Mouse (Mus musculus): ENCODE results near the gene Ppil1.

The Ppil1 gene

DNA sequence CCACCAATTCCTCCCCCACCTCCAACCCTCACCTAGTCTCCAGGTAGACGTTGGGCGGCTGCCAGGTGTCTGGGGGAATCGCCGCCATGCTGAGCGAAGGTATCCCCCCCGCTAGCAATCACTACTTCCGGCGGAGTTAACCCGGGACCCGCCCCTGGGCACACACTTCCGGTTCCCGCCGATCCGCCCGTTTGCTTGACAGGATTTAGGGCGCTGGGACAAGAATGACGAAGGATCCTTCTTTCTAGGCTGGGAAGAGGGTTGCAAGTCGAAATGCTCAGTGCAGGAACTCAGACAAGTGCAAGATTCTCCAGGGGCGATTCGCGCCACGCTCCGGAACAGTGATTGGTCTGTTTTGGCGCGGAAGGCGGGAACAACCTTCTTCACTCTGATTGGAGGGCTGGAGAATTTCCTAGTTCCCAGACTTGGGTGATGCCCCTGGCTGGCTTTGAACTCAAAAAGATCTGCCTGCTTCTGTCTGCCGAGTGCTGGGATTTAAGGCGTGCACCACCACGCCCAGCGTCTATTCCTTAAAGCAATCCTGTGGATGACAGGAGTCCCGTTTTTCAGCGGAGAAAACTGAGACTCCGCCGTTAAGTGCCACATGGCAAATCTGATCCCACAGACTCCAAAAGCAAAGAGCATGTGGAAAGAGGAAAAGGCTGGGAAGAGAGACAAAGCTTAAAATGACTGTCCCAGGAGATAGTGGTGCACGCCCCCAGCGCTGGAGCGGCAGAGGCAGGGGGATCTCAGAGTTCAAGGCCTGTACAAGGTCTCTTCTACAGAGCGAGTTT lies at the start of gene Ppil1:
Gene Ppil1, minus strand, starts transcription at position 347 of the 794 bp plus-strand sequence.
- peak; percentile 87 for DNase-seq

DNA sequence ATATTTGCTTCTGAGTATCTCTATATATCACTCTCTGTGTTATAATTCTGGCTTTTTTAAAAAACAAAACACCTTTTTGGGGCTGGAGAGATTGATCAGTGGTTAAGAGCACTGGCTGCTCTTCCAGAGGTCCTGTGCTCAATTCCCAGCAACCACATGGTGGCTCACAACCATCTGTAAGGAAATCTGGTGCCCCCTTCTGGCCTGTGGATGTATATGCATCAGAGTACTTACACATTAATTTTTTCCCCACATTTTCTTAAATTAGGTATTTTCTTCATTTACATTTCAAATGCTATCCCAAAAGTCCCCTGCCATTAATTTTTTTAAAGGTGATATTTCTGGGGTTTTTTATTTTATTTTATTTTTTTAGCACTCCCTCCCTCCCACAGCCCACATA lies 49.3 kb upstream of the Ppil1 start:
- DNase-seq = no peak

DNA sequence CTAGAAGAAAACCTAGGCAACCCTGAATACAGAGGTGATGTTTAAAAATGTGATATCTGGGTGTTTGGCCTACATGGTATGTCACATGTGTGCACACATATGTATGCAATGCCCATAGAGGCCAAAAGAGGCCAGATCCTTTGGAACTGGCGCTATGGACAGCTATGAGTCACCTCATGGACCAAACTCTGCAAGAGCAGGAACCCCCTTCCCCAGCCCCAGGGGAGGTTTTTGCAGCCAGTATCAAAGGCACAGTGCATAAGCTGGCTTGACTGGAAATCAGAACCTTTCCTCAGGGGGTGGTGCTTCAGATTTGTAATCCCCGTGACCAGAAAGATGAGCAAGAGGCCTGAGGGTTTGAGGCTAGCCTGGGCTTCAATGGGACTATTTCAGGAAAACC lies 48.1 kb upstream of the Ppil1 start:
- no peak for DNase-seq

DNA sequence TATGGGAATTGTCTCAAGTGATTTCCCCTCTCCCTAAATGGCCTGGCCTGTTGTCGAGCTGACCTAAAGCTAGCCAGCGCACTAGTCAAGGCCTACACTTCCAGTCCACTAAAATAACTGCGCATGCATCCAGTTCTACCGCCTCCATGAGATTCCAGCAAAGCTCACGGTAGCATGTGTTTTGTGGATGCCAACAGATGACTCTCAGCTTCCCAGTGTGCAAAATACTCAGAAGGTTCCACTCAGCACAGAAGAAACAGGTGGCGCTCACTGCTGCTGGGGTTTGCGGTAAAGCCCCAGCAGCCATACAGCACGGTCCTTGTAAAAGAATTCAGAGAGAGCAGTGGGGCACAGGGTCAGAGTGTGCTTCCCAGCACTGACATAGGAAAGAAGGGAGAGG lies 47.6 kb upstream of the Ppil1 start:
- no peak for DNase-seq

DNA sequence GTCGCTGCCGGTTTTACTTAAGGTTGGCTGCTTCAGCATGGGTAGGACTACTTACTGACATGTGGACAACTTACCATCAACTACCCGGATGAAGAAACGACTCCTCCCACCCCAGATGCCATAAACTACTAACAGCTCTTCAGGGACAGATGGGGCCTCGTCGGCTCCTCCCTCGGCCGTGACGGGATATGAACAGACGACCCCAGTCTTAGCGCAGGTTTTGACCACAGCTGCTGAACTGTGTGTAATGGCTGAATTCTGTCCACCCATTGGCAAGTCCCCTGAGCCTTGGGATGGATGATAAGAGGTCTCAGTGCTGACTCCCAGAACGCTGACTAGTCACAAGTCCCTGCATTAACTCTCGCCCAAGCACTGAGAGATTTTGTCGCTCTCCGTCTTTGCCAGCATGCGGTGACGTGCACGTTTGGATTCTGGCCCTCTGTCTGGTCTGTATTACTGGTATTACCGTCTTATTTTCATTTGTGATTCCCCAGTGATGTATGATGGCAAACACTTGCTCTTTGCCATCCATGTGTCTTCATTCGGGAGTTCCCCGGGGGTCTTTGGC lies 46.2 kb upstream of the Ppil1 start:
- DNase-seq = no peak

DNA sequence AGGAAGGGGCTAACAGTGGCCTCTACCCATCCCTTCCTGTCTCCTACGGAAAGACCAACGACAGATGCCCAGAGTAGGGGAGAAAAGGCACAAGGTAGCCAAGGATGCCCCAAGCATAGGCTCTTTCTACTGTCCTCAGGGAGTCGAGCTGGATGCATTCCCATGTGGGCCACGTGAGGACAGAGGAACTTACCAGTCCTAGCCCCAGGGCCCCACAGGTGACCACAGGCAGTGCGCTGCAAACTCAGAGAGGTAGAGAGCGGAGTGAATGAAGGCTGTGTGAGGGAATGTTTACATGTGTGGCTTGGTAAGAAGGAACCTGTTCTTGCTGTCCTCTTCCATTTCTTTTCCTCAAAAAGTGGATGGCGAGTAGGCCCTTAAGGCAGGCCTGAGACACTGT lies 41.9 kb upstream of the Ppil1 start:
- no peak for DNase-seq

DNA sequence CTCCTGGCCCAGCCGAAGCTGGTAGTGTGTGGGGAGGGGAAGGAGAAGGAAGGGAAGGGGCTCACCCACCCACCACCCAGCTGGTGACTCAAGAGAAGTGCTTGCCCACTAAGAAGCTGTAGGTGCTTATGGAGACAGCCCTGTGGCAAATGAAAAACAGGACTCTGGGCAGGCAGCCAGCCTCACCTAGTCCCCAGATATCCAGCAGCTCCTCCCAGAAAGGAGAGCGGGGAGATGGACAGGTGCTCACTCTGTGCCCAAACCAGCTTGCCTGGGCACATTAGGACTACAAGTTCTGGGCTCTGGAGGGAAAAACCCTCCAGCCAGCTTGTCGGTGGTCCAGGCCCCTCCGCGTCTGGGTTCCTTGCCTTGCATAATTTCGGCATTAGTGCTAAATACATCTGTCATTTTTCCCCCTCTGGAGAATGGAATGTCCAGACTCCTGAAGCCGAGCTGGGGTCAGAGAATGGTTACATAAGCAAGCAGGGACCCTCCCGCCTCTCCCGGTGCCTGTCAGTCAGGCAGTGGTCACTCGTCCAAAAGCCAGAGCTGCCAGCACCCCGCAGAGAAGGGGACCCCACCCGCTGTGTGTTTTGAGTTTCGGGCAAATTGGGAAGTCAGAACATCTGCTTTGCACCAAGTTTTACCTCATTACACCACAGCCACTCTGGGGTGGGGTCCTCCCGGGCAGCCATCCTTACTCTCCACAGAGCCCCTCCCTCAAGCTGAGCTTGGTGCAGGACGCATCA lies 41.2 kb upstream of the Ppil1 start:
- peak; percentile 39 for DNase-seq

DNA sequence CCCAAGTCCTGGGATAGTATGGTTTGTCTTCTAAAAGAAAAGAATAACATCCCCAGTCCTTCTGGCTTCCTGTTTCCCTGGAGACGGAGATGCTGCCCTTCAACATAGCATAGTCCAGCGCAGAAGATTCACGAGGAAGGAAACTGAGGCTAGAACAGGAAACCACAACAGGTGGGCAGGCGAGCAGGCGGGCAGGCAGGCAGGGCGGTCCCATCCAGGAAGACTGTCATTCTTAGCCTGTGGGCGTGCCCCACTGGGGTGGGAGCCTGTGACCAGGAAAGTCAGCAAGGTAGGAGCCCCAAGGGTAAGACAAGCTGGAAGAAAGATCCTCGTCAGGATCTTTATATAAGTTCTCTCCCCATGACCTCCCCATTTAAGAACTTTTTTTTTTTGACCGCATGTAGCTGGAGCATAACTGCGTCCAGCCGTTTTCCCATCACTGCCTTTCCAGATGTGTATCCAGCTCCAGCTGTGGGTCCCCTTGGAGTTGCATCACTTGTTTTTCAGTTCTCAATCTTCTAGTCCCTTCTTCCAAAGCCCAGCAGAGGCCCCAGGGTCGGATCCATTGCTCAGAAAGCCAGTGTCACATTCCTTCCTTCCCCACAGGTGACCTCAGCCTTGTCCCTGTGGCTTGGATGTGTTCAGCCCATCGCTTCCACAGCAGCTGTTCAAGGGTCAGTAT lies 40.5 kb upstream of the Ppil1 start:
- DNase-seq = no peak

DNA sequence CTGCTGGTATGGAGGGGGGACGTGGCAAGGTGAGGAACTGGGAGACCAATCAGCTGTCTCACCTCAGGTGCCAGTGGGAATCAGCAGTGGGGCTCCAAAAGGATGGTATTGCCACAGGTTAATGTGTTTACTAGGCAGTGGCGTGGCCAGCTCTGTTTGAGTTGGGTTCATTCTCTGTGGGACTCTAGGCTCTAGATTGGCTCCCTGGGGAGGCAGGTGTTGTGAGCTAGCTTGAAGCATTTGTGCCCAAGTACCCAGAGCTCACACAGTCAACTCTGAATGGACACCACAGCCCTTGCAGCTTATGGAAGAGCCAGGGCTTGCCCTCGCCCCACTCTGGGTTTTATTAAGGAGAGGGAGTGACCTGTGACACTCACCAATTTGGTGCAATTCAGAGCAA lies 39.9 kb upstream of the Ppil1 start:
- no peak for DNase-seq

DNA sequence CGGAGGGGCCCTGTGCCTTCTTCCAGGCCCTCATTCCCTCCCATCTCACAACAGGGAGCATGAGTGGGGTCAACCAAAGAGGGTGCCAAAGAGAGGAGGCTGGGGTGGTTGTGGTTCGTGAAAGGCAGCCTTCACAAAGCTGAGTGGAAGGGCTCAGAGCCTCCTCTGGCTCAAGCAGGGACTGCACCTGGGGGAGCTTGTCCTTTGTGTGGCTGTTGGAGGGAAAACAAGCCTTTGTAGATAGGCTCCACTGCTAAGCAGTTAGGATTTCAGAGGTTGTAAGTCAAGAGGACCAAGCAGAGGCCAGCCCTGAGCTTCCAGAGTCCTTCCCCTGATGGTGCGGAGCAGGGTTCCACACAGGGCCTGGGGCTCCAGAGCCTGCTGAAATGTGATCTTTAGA lies 39.1 kb upstream of the Ppil1 start:
- no peak for DNase-seq

DNA sequence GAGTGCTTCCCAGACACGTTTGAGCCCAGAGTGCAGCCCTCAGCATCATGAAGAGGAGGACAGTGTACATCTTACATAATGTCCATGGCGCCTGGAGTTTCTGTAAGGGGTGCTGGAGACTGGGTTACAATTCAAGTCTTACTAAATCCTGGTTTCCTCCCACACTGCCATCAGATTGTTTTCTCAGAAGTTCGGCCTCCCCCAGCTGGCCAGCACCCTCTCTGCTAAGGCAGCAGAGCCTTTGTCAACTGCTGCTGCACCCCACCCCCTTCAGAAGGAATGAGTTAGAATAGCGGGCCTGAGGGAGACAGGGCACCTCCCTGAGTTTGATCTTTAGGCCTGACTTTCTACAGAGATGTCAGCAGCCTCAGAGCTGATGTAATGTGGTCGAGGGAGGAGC lies 38.2 kb upstream of the Ppil1 start:
- DNase-seq = no peak

DNA sequence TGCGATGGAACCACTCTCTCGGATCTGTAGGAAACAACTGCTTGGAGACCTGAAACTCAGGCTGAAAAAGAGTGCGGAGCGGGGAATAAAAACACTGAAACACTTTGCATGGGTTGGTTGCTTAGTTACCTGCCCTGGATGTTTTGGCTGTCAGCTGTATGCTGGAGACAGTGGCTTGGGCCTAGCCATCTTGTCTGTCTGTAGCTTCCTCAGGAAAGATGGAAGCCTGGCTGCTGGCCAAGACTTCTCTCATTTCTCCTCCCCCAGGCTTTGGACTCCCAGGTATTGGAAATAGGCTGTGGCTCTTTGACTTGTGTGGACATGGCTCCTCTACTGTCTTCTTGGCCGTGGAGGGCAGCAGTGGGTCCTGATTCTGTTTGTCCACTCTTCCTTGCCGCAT lies 37.4 kb upstream of the Ppil1 start:
- DNase-seq = no peak

DNA sequence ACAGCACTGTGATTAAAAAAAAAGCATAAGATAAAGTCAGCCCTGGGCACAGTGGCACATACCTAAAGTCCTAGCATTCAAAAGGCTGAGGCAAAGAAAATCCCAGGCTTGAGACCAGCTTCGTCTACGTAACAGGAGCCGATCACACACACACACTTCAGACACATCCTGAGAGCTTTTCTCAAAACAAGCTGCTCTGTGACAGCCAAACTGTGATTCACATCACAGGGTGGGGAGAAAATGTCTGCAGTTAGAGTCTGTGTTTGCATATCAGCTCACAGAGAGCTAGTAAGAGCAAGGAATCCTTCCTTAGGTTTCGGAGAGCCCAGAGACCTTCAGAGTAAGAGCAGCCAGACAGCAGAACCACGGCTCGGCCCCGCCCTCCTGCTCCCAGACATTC lies 36.9 kb upstream of the Ppil1 start:
- DNase-seq = no peak

DNA sequence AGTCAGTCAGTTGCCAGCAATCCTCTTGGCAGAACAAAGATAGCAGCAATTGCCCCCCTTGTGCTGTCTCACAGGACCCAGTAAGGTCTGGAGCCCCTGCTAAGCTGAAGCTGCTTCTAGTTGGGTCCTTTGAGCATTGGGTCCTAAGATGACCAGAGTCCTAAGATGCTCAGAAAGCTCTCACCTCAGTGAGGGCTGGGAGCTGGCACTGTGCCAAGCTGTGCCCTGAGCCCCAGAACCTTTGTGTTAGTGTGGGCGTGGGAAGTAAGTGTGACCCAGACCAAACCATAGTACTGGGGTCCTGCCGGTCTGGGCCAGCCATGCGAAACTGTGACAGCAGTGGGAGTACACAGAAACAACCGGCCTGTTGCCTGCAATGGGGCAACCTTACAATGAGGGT lies 35.3 kb upstream of the Ppil1 start:
- DNase-seq = no peak

DNA sequence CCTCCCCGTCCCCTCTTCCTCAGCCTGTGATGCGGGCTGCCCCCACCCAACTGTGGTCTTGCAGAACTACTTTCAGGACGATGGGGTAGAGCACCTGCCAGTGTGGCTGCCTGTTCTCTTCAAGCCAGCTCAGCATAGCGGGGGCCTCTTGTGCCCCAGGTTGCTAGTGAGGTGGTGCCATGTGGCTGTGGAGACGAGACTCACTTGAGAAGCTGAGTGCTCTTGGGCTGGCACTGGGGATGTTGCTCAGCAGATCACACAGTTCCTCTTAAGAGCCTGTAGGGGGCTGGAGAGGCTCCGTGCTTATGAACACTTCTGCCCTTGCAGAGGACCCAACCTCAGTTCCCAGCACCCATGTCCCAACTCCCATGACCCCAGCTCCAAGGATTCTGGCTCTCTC lies 33.8 kb upstream of the Ppil1 start:
- no peak for DNase-seq

DNA sequence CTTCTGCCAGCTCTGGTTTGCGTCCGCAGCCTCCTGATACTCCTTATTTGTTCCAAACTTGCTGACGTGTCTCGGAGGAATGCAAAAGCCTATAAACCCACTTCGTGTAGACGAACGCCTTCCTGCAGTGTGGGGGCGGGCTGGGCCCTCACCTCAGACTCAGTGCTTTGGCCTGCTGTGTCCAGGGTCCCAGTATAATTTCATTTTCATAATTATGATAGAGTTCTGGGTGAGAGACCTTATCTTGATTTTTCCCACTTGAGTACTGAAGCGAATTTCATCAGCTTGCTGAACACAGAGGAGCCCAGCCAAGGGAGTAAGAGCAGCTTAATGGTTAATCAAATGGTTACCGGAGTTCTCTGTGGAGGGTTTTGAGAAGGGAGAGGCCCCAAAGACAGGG lies 33.3 kb upstream of the Ppil1 start:
- DNase-seq = no peak

DNA sequence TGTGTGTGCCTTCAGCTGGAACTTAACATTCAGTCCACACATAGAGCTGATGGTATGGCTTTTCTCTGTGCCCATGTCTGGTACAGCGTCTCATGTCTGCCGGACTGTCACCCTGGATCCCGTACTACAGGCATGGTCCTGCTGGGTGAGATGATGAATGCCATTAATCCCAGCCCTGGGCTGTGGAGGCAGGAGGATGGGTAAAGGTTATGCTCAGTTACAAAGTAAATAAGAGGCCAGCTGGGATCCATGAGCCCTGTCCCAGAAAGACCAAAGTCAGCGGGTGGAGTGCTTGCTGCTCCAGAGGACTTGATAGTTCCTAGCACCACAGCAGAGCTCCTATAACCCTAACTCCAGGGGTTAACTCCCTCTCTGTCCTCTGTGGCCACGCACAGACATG lies 31.8 kb upstream of the Ppil1 start:
- DNase-seq = no peak

DNA sequence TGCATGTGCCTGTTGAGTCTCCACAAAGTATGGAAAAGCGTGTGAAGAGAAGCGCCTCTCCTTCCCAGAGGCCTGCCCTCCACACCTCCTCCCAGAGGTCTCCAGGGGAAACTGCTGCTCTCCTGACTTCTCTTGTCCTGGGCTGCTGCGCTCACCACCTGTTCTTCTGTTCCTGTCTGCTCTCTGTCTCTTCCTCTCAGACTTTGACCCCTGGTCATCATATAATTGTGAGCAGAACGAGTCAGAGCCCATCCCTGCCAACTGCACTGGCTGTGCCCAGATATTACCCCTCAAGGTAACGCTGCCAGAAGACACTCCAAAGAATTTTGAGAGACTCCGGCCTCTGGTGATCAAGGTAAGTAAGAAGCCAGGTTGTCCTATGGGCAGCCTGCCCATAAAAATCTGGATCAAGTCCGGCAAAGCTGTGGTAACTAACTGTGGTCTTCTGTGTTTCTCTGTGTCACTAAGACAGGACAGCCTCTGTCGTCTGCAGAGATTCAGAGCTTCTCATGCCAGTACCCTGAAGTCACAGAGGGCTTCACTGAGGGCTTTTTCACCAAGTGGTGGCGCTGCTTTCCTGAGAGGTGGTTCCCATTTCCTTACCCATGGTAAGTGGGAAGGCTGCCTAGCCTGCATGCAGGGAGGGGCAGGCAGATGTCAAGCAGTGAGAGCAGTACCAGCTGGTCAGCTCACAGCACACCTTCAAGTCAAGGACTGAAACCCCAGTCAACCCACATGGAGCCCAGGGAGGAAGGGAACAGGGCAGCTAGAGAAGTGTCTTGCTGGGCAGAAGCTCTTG lies 30.0 kb upstream of the Ppil1 start:
- no peak for DNase-seq

DNA sequence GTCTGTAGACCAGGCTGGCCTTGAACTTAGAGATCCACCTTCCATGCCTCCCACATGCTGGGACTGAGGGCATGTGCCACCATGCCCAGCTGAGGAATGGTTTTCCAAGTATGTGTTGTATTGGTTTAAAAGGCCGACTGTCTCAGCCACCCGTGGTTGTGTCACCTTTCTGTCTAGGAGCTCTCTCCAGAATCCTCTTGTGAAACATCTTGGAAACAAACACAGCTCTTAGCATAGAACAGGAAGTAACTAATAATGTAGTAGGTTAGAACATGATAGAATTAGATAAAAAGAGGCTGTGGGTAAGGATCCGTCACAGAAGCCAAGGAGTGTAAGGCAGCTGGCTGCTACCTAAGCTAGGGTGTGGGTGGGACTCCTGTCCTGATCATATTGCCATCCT lies 29.0 kb upstream of the Ppil1 start:
- DNase-seq = no peak

DNA sequence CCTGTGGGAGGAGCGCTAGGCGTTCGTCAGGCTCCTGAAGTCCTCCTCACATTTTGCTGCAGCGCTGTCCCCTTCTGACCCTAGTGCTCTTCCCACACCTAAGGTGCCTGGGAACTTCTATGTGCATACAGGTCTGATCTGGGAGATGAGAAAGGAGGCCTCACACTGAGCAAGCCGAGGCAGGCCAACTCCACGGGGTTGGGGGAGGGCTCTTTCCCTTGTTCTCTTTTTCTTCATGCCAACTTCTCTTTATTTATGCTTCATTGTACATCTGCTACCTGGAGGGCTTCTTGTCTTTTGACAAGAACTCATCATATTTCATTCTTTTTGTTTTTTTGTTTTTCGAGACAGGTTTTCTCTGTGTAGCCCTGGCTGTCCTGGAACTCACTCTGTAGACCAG lies 27.8 kb upstream of the Ppil1 start:
- DNase-seq = no peak

DNA sequence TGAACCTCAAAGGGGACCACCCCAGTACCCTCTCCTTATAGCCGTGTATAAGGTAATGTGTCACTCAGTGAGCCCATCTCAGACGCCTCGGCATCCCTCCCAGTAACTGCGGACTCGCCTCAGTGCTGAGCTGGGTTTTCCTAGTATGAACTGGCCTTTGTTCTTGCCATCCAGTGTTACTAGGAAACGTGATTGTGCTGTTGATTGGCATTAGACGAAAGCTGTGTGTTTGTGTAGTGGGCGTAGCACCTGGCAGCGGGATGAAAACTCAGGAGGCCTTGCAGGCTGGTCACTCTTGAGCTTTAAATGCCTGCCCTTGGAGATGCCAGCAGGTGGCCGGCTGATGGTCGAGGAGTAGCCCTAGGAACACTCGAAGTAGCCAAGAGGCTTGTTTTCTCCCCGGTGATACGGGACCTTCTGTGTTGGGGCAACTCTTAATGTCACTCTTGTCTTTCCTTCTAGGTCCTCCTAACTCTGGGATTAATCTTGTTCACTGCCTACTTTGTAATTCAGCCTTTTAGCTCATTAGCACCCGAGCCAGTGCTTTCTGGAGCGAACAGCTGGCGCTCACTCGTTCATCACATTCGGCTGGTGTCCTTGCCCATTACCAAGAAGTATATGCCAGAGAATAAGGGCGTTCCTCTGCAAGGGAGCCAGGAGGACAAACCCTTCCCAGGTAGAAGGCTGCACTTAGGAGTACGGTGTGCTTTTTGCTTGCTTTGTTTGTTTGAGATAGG lies 18.4 kb upstream of the Ppil1 start:
- DNase-seq = no peak

DNA sequence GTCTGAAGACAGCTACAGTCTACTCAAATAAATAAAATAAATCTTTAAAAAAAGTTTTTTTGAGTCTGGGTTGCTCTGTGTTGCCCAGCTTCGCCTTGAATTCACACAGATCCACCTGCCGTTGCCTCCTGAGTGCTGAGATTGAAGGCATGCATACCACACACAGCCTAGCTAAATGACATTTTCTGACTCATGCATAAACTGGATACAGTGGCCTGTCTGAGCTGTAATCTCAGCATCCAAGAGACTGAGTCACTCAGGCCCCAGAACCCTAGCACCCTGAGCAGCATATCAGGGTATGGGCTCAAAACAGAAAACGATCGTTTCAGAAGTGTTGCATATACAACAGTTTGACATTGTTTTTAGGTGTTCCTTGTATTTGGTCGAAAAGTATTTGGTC lies 17.6 kb upstream of the Ppil1 start:
- no peak for DNase-seq

Data from cerebellum, adult 8-10 months (tissue).